ENCODE assay signal across 10 mouse cellular contexts in the genomic region with DNA sequence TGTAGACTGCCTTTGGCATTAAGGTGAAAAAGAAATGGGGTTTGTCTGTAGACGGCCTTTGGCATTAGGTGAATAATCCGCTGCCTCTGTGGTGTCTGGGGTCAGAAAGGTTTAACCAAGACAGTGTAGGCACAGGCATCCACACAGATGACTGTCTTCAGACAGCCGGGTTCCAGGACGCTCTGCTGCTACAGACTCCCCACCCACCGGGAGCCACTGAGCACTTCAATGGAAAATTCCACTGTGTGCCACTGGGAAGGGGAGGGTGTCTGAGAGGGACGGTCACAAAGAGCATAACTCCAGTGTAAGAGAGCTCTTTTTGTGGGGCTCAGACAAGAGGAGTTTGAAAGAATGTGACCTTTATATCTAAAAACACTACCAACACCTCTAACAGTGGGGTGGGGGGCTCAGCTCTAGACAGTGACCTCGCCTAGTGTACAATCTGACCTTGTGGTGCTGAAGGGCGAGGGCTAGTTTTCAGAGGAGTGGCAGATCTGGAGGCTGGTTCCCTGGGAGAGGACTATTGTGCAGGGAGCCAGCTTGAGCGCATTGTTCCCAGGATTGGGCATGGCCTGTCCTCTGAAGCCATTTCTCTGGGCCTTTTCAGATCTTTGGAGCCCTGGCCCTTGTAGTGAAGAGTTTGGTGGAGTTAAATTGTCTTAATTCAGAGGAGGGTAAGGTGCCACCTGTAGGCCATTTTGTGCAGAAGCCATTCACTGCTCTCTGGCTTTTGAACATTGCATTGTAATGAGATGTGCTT. TPM values are rescaled to one million over a fixed set of nuclear protein-coding genes. Genes with fewer than 3 reads are reported as not detected.
DNase-seq lines count a peak whose midpoint lies in the region; ATAC-seq lines count a peak whose summit lies in the region.
"Had no signal": no experiment of that assay in that cellular context is flagged by ENCODE, and none has a peak within 500 bp of the region (broad histone marks: within the 10 kb centered on the region; RNA-seq: fewer than 3 reads in every experiment).

No protein-coding gene starts in this region.

- no peaks in the 10 kb centered on the region for H3K36me3 ChIP-seq in heart, embryonic 15.5 days

- H3K27me3 ChIP-seq in heart, embryonic 15.5 days: no peaks in the 10 kb centered on the region
- H3K27me3 ChIP-seq: embryonic facial prominence, embryonic 15.5 days had no signal

- no peak overlapping the region for H3K4me2 ChIP-seq in heart, embryonic 15.5 days
- H3K4me2 ChIP-seq: embryonic facial prominence, embryonic 15.5 days had no signal

- H3K4me3 ChIP-seq in heart, embryonic 15.5 days: no peak overlapping the region
- H3K4me3 ChIP-seq: embryonic facial prominence, embryonic 15.5 days had no signal

- ATAC-seq in CD4-positive, CD25-positive, alpha-beta regulatory T cell, adult 4 months: no peak
- peak; percentile 82 for ATAC-seq in heart, embryonic 15.5 days (replicated peaks; ENCODE audit: insufficient number of reproducible peaks, insufficient read depth, low FRiP score, low read depth)

- WGBS in heart, embryonic 15.5 days: 45% methylated on average over 9 of the region's 9 CpGs

- no peak overlapping the region for H3K9ac ChIP-seq in heart, embryonic 15.5 days
- H3K9ac ChIP-seq: embryonic facial prominence, embryonic 15.5 days had no signal

- H3K9me3 ChIP-seq in heart, embryonic 15.5 days (replicated peaks): no peaks in the 10 kb centered on the region
- H3K9me3 ChIP-seq: embryonic facial prominence, embryonic 15.5 days had no signal

- peaks cover 15% of the 10 kb centered on the region for H3K4me1 ChIP-seq in heart, embryonic 15.5 days (replicated peaks)

- DNase-seq in CD4-positive, CD25-positive, alpha-beta regulatory T cell, adult 2 months (ENCODE audit: low read depth, low spot score): peak; percentile 15
- peak; percentile 25 for DNase-seq in MN1 (ENCODE audit: low spot score)
- DNase-seq in kidney, postnatal 25 days: peak; percentile 55 to 70
- no peak for DNase-seq in spleen, postnatal 4 days (ENCODE audit: low spot score in 2 of 2)
- no peak for DNase-seq in c-Kit-positive CD71-positive TER-119-positive erythroid progenitor cells, embryonic 14.5 days (ENCODE audit: low spot score)
- DNase-seq in urinary bladder, postnatal 4 days (ENCODE audit: low spot score in 2 of 2): no peak

- H3K27ac ChIP-seq in heart, embryonic 15.5 days: peak overlapping the region; percentile 84
- H3K27ac ChIP-seq: embryonic facial prominence, embryonic 15.5 days had no signal

RNA-seq across cellular contexts. Expression of gene Slc5a3, which starts 45.6 kb away (rescaled TPM):
- polyA plus RNA-seq in CD4-positive, CD25-positive, alpha-beta regulatory T cell, adult 4 months (2017; shearing (Covaris generic)): 10 to 100 TPM in 1 of 2 experiments, 1 to 10 TPM in 1; 7.0 to 11.2 TPM
- polyA plus RNA-seq in heart, embryonic 15.5 days (2015; fragmentation: Nextera tagmentation; extraction: Ambion mirVana): 3.1 and 4.2 TPM in 2 replicates

RNA-seq across cellular contexts. Expression of gene Gm49711, which starts 45.6 kb away (rescaled TPM):
- polyA plus RNA-seq in CD4-positive, CD25-positive, alpha-beta regulatory T cell, adult 4 months (2017; shearing (Covaris generic)): not detected
- polyA plus RNA-seq in heart, embryonic 15.5 days (2015; fragmentation: Nextera tagmentation; extraction: Ambion mirVana): 0.25 TPM in 1 of 2 replicates, not detected in the other
- polyA plus RNA-seq: liver, embryonic 16.5 days had no signal

RNA-seq across cellular contexts. Expression of gene Mrps6, which starts 45.7 kb away (rescaled TPM):
- polyA plus RNA-seq in CD4-positive, CD25-positive, alpha-beta regulatory T cell, adult 4 months (2017; shearing (Covaris generic)): 10 to 100 TPM; 47.8 to 49.1 TPM
- 99.4 and 106 TPM in 2 replicates for polyA plus RNA-seq in heart, embryonic 15.5 days (2015; fragmentation: Nextera tagmentation; extraction: Ambion mirVana)

Comparison
In these comparisons a context has a peak if more than half of its experiments do, and no peak if none do; other contexts are left out.
1. DNase-seq: peak in CD4-positive, CD25-positive, alpha-beta regulatory T cell, adult 2 months (single experiment), MN1 (single experiment) and kidney, postnatal 25 days (2 of 2); none in spleen, postnatal 4 days (0 of 2), c-Kit-positive CD71-positive TER-119-positive erythroid progenitor cells, embryonic 14.5 days (single experiment) and urinary bladder, postnatal 4 days (0 of 2).